Mouse (Mus musculus) ES-Bruce4 (cell line): ENCODE measurements around the gene Ntm. TPM values are rescaled to one million over a fixed set of nuclear protein-coding genes. Genes with fewer than 3 reads are reported as not detected.

Experiments used
- H3K27ac ChIP-seq: 2 replicates; pipeline ENCODE4 v1.5.1; 2012; ENCODE audit warnings: low read length, inconsistent platforms; ENCODE audit not compliant: insufficient read depth
- H3K27me3 ChIP-seq: 2 replicates; pipeline ENCODE4 v1.6.1; 2012; ENCODE audit warnings: mild to moderate bottlenecking, low read length, inconsistent platforms; ENCODE audit not compliant: control insufficient read depth, poor library complexity, insufficient read depth, severe bottlenecking
- H3K36me3 ChIP-seq: 2 replicates; pipeline ENCODE4 v1.6.1; 2012; ENCODE audit warnings: inconsistent platforms, mild to moderate bottlenecking, low read length, moderate library complexity; ENCODE audit not compliant: control insufficient read depth, poor library complexity, insufficient read depth, severe bottlenecking
- H3K4me1 ChIP-seq: one replicate; pipeline ENCODE4 v1.8.1; 2011; ENCODE audit warnings: low read length; ENCODE audit not compliant: control insufficient read depth, insufficient read depth
- H3K4me3 ChIP-seq: 2 replicates; pipeline ENCODE4 v1.5.1; 2011; ENCODE audit warnings: low read depth, mild to moderate bottlenecking, low read length
- H3K9ac ChIP-seq: 2 replicates; pipeline ENCODE4 v1.6.1; 2012; ENCODE audit warnings: low read depth, mild to moderate bottlenecking, inconsistent platforms; ENCODE audit not compliant: poor library complexity, severe bottlenecking
- H3K9me3 ChIP-seq: replicated peaks from 2 replicates; pipeline ENCODE4 v1.6.1; 2012; ENCODE audit warnings: mild to moderate bottlenecking, low read length, inconsistent platforms; ENCODE audit not compliant: control insufficient read depth, poor library complexity, insufficient read depth, severe bottlenecking
- CTCF ChIP-seq: IDR thresholded peaks from one replicate; pipeline ENCODE4 v1.8.1; 2011; ENCODE audit warnings: low read depth, low read length
- EP300 ChIP-seq: IDR thresholded peaks from 2 replicates; pipeline ENCODE4 v1.6.1; 2011; ENCODE audit warnings: low read depth, low read length; ENCODE audit not compliant: insufficient read depth
- POLR2A ChIP-seq: IDR thresholded peaks from one replicate; pipeline ENCODE4 v1.8.1; 2011; ENCODE audit warnings: low read length; ENCODE audit not compliant: insufficient read depth
- polyA plus RNA-seq: library from polyadenylated mRNA; stranded (reverse); fragments of >200 nt; gene quantifications from 2 replicates; pipeline ENCODE4 v1.2.4, GENCODE M21; 2011; ENCODE audit warnings: low read depth; ENCODE audit not compliant: missing spikeins, insufficient read depth, insufficient read length

Gene Ntm
- polyA plus RNA-seq, 1 experiment: 0.82 TPM

- Histone ChIP-seq H3K36me3 (no peaks in the 10 kb centered on the region), H3K27ac (no peak overlapping the region), H3K4me1 (no peaks in the 10 kb centered on the region), H3K4me3 (no peak overlapping the region), H3K27me3 (no peaks in the 10 kb centered on the region), H3K9ac (no peak overlapping the region), H3K9me3 (no peaks in the 10 kb centered on the region)
- TF ChIP-seq CTCF: no peak
- no peak for TF ChIP-seq POLR2A
- TF ChIP-seq EP300: no peak
Measured at GRCm38 (mm10) chr9:29215796-29216195, 747.1 kb downstream of the Ntm start.

DNA sequence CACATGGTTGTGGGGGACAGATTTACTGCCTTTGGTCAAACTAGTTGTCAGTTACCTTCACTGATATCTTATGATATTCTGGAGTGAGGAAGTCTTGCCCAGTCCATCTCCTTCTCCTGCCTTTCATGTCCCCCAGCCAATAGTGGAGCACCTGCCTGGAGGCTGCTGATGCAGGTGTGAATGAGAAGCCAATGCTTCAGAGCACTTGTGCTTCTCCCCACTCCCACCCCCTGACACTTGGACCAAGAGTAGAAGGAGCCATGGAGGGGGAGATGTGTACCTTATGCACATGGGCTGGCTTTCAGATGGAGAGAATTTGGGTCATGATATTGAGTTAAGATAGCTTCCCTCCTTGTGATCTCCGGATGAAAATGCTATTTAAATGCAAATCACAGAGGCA is 747.7 kb downstream of the Ntm start:
- Histone ChIP-seq H3K9ac (no peak overlapping the region), H3K4me1 (no peaks in the 10 kb centered on the region), H3K27ac (no peak overlapping the region), H3K27me3 (no peaks in the 10 kb centered on the region), H3K36me3 (no peaks in the 10 kb centered on the region), H3K4me3 (no peak overlapping the region), H3K9me3 (no peaks in the 10 kb centered on the region)
- TF ChIP-seq EP300 (no peak), CTCF (no peak), POLR2A (no peak)

GRCm38 (mm10) chr9:29209243-29209642 is 753.7 kb downstream of the Ntm start:
- no peak overlapping the region for H3K4me3 ChIP-seq
- no peaks in the 10 kb centered on the region for H3K27me3 ChIP-seq
- H3K36me3 ChIP-seq: no peaks in the 10 kb centered on the region
- H3K27ac ChIP-seq: no peak overlapping the region
- TF ChIP-seq CTCF (no peak), POLR2A (no peak), EP300 (no peak)
- no peaks in the 10 kb centered on the region for H3K9me3 ChIP-seq
- no peaks in the 10 kb centered on the region for H3K4me1 ChIP-seq
- no peak overlapping the region for H3K9ac ChIP-seq

DNA sequence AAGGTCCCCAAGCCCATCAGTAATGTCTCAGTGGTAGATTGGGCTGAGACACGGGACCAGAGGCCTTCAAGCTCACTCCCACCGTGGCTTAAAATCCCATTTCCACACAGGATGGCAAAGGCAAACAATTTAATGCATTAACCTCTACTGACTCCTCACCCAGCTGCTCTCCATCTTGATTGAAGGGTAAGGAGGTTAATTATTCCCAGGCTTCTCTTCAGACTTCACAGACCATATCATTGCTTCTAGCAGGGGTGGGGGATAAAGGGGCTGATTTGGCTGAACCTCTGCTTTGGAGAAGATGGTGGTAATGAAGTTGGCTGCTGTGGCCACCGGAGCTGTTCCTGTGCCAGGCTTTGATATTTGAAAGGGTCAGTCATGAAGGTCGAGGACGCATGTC is 754.8 kb downstream of the Ntm start:
- no peaks in the 10 kb centered on the region for H3K36me3 ChIP-seq
- H3K9ac ChIP-seq: no peak overlapping the region
- no peaks in the 10 kb centered on the region for H3K9me3 ChIP-seq
- no peaks in the 10 kb centered on the region for H3K4me1 ChIP-seq
- H3K27me3 ChIP-seq: no peaks in the 10 kb centered on the region
- no peak overlapping the region for H3K4me3 ChIP-seq
- TF ChIP-seq CTCF (no peak), POLR2A (no peak), EP300 (no peak)
- H3K27ac ChIP-seq: no peak overlapping the region

GRCm38 (mm10) chr9:29205680-29206079 is 757.3 kb downstream of the Ntm start:
- H3K9me3 ChIP-seq: no peaks in the 10 kb centered on the region
- no peaks in the 10 kb centered on the region for H3K4me1 ChIP-seq
- H3K27ac ChIP-seq: no peak overlapping the region
- no peaks in the 10 kb centered on the region; the same call in 1 of the 2 replicates for H3K27me3 ChIP-seq
- H3K4me3 ChIP-seq: no peak overlapping the region
- H3K36me3 ChIP-seq: no peaks in the 10 kb centered on the region
- TF ChIP-seq EP300: no peak
- no peak for TF ChIP-seq CTCF
- no peak for TF ChIP-seq POLR2A
- H3K9ac ChIP-seq: no peak overlapping the region

DNA sequence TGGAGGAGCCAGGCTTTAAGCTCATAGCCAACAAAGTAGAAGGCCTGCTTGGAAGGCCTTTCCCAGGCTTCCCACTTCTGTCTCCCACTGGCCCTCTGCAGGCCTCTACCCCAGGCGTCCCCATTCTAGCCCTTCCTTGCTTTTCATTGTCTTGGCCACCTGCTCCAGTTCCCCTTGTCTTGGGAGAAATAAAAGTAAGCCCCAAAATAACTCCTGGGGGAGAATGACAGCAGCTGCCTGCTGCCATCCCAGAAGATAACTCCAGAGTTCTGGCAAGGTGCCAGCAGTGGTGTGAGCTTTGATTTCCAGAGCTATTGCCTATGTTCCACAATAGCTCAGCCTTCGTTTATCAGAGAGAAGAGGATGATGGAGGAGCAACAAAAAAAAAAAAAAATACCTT is 760.7 kb downstream of the Ntm start:
- H3K4me3 ChIP-seq: no peak overlapping the region
- H3K27me3 ChIP-seq: no peaks in the 10 kb centered on the region; the same call in 1 of the 2 replicates
- no peak overlapping the region for H3K9ac ChIP-seq
- no peaks in the 10 kb centered on the region for H3K4me1 ChIP-seq
- TF ChIP-seq CTCF: no peak
- no peak for TF ChIP-seq EP300
- TF ChIP-seq POLR2A: no peak
- no peaks in the 10 kb centered on the region for H3K9me3 ChIP-seq
- H3K36me3 ChIP-seq: no peaks in the 10 kb centered on the region
- no peak overlapping the region for H3K27ac ChIP-seq
